ENCODE assay signal across 14 mouse cellular contexts in the genomic region with DNA sequence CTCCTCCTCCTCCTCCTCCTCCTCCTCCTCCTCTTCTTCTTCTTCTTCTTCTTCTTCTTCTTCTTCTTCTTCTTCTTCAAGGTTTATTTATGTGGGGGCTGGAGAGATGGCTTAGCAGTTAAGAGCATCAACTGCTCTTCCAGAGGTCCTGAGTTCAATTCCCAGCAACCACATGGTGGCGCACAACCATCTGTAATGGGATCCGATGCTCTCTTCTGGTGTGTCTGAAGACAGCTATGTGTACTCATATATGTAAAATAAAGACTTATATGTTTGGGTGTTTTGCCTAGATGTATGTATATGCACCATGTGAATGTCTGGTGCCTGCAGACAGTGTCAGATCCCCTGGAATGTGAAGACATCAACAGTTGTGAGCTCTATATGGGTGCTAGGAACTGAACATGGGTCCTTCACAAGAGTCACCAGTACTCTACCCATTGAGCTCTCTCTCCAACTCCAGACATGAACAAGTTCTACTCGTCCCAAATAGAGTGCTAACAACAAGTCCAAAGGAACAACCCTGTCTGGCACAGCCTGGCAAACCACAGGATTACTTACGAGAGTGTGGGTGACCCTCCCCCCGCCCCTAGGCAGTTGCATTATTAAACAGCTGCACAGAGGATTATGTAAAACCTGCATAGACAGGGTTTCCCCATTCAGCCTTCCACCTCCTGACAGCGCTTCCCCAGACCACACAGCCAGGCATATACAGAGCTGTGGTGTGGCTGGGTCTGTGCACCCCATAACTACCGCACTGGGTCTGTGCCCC. TPM values are rescaled to one million over a fixed set of nuclear protein-coding genes. Genes with fewer than 3 reads are reported as not detected.
A peak's percentile ranks its signal among the peaks of the same experiment; 100 is the strongest.
DNase-seq lines count a peak whose midpoint lies in the region; ATAC-seq and TF ChIP-seq lines count a peak whose summit lies in the region.
"Had no signal": no experiment of that assay in that cellular context is flagged by ENCODE, and none has a peak within 500 bp of the region (broad histone marks: within the 10 kb centered on the region; RNA-seq: fewer than 3 reads in every experiment).

No protein-coding gene starts in this region.

- no peak overlapping the region for H3K9ac ChIP-seq in hindbrain, postnatal 0 days (replicated peaks; ENCODE audit: low read length)
- no peak overlapping the region for H3K9ac ChIP-seq in midbrain, postnatal 0 days (replicated peaks; ENCODE audit: low read length, poor library complexity, severe bottlenecking)
- no peak overlapping the region for H3K9ac ChIP-seq in midbrain, embryonic 15.5 days
- no peak overlapping the region for H3K9ac ChIP-seq in ES-Bruce4 (ENCODE audit: low read depth, poor library complexity, severe bottlenecking)
- H3K9ac ChIP-seq: limb, embryonic 15.5 days had no signal

- TF ChIP-seq EP300 in ES-Bruce4 (IDR thresholded peaks at IDR 0.05; ENCODE audit: insufficient read depth, low read depth, low read length) = no peak

- H3K36me3 ChIP-seq in hindbrain, postnatal 0 days (ENCODE audit: insufficient read depth, low read length) = no peaks in the 10 kb centered on the region
- H3K36me3 ChIP-seq in hindbrain, embryonic 10.5 days = no peaks in the 10 kb centered on the region
- H3K36me3 ChIP-seq in midbrain, postnatal 0 days (ENCODE audit: insufficient read depth, low read length) = no peaks in the 10 kb centered on the region
- H3K36me3 ChIP-seq in midbrain, embryonic 15.5 days (replicated peaks) = no peaks in the 10 kb centered on the region
- no peaks in the 10 kb centered on the region for H3K36me3 ChIP-seq in ES-Bruce4 (ENCODE audit: control insufficient read depth, insufficient read depth, low read length, poor library complexity, severe bottlenecking)
- H3K36me3 ChIP-seq: forebrain, embryonic 10.5 days; limb, embryonic 15.5 days had no signal

- peak; percentile 26; the same call in 1 of the 2 replicates for TF ChIP-seq CTCF in hindbrain, postnatal 0 days (IDR thresholded peaks at IDR 0.05; ENCODE audit: low read depth)
- TF ChIP-seq CTCF in midbrain, postnatal 0 days (IDR thresholded peaks at IDR 0.05) = peak; percentile 42
- TF ChIP-seq CTCF in ES-Bruce4 (IDR thresholded peaks at IDR 0.05; ENCODE audit: low read depth, low read length) = peak; percentile 37

- no peak overlapping the region for H3K4me2 ChIP-seq in hindbrain, postnatal 0 days (ENCODE audit: low read depth, low read length)
- no peak overlapping the region for H3K4me2 ChIP-seq in midbrain, postnatal 0 days (ENCODE audit: low read depth, low read length, poor library complexity, severe bottlenecking)
- no peak overlapping the region for H3K4me2 ChIP-seq in midbrain, embryonic 15.5 days
- H3K4me2 ChIP-seq: limb, embryonic 15.5 days had no signal

- no peaks in the 10 kb centered on the region for H3K27me3 ChIP-seq in hindbrain, postnatal 0 days (ENCODE audit: insufficient read depth, low read length)
- H3K27me3 ChIP-seq in hindbrain, embryonic 10.5 days (ENCODE audit: insufficient read depth, poor library complexity, severe bottlenecking) = peaks cover 44% of the 10 kb centered on the region
- no peaks in the 10 kb centered on the region for H3K27me3 ChIP-seq in midbrain, postnatal 0 days (ENCODE audit: insufficient read depth, low read length)
- peaks cover 24% of the 10 kb centered on the region for H3K27me3 ChIP-seq in midbrain, embryonic 15.5 days (replicated peaks)
- H3K27me3 ChIP-seq in ES-Bruce4 (ENCODE audit: control insufficient read depth, insufficient read depth, low read length, poor library complexity, severe bottlenecking) = peaks cover 2% of the 10 kb centered on the region

- no peak overlapping the region for H3K27ac ChIP-seq in hindbrain, postnatal 0 days
- no peak overlapping the region for H3K27ac ChIP-seq in hindbrain, embryonic 10.5 days
- no peak overlapping the region for H3K27ac ChIP-seq in midbrain, postnatal 0 days (ENCODE audit: low read depth, low read length)
- no peak overlapping the region for H3K27ac ChIP-seq in midbrain, embryonic 15.5 days
- no peak overlapping the region for H3K27ac ChIP-seq in ES-Bruce4 (ENCODE audit: insufficient read depth, low read length)
- H3K27ac ChIP-seq: forebrain, embryonic 10.5 days; limb, embryonic 15.5 days had no signal

- 64% methylated on average over 7 of the region's 7 CpGs for WGBS in hindbrain, postnatal 0 days
- WGBS in hindbrain, embryonic 10.5 days = 66% methylated on average over 7 of the region's 7 CpGs
- 52% methylated on average over 7 of the region's 7 CpGs for WGBS in midbrain, postnatal 0 days
- 48% methylated on average over 7 of the region's 7 CpGs for WGBS in midbrain, embryonic 15.5 days

- ATAC-seq in hindbrain, postnatal 0 days = no peak
- ATAC-seq in midbrain, postnatal 0 days (ENCODE audit: low FRiP score) = no peak
- no peak for ATAC-seq in midbrain, embryonic 15.5 days (replicated peaks)
- ATAC-seq in megakaryocyte progenitor cell, adult 5-6 weeks (replicated peaks; ENCODE audit: poor library complexity) = peak; percentile 60

- H3K4me1 ChIP-seq in hindbrain, postnatal 0 days (ENCODE audit: insufficient read depth, low read length) = no peaks in the 10 kb centered on the region
- peaks cover 25% of the 10 kb centered on the region for H3K4me1 ChIP-seq in hindbrain, embryonic 10.5 days (replicated peaks)
- peaks cover 5% of the 10 kb centered on the region; the same call in 1 of the 2 replicates for H3K4me1 ChIP-seq in midbrain, postnatal 0 days (ENCODE audit: insufficient read depth, low read length)
- peaks cover 11% of the 10 kb centered on the region for H3K4me1 ChIP-seq in midbrain, embryonic 15.5 days
- peaks cover 2% of the 10 kb centered on the region for H3K4me1 ChIP-seq in ES-Bruce4 (ENCODE audit: control insufficient read depth, insufficient read depth, low read length)

- H3K4me3 ChIP-seq in hindbrain, postnatal 0 days (ENCODE audit: low read length) = no peak overlapping the region
- H3K4me3 ChIP-seq in hindbrain, embryonic 10.5 days = no peak overlapping the region
- no peak overlapping the region for H3K4me3 ChIP-seq in midbrain, postnatal 0 days (ENCODE audit: low read depth, low read length)
- no peak overlapping the region for H3K4me3 ChIP-seq in midbrain, embryonic 15.5 days
- H3K4me3 ChIP-seq in ES-Bruce4 (ENCODE audit: low read depth, low read length) = no peak overlapping the region
- H3K4me3 ChIP-seq: forebrain, embryonic 10.5 days; limb, embryonic 15.5 days; megakaryocyte, embryonic 14.5 days had no signal

- DNase-seq in hindbrain, postnatal 0 days (ENCODE audit: low spot score) = no peak
- no peak for DNase-seq in hindbrain, embryonic 10.5 days (ENCODE audit: low spot score)
- DNase-seq in midbrain, postnatal 0 days (ENCODE audit: low spot score) = no peak
- no peak for DNase-seq in embryo, embryonic 11 days
- DNase-seq in spleen, postnatal 14 days (ENCODE audit: low spot score in 2 of 2) = no peak
- DNase-seq: gastrocnemius, postnatal 25 days; kidney, adult 8-10 months; right cerebral cortex, adult 18-20 months had no signal

- H3K9me3 ChIP-seq in hindbrain, postnatal 0 days (ENCODE audit: low read length) = no peaks in the 10 kb centered on the region
- H3K9me3 ChIP-seq in hindbrain, embryonic 10.5 days = no peaks in the 10 kb centered on the region
- no peaks in the 10 kb centered on the region for H3K9me3 ChIP-seq in midbrain, postnatal 0 days (ENCODE audit: low read length)
- no peaks in the 10 kb centered on the region for H3K9me3 ChIP-seq in midbrain, embryonic 15.5 days
- H3K9me3 ChIP-seq in ES-Bruce4 (replicated peaks; ENCODE audit: control insufficient read depth, insufficient read depth, low read length, poor library complexity, severe bottlenecking) = no peaks in the 10 kb centered on the region
- H3K9me3 ChIP-seq: forebrain, embryonic 10.5 days; limb, embryonic 15.5 days; megakaryocyte, embryonic 14.5 days had no signal

- no peak for TF ChIP-seq POLR2A in ES-Bruce4 (IDR thresholded peaks at IDR 0.05; ENCODE audit: insufficient read depth, low read length)

RNA-seq across cellular contexts. Expression of a gene that starts 2.9 kb away (rescaled TPM):
- total RNA-seq in hindbrain, postnatal 0 days (2014; rRNA removed) = 21.2 and 23.2 TPM in 2 replicates
- polyA plus RNA-seq in hindbrain, postnatal 0 days (2015; fragmentation: Nextera tagmentation; extraction: Ambion mirVana) = 7.6 and 8.6 TPM in 2 replicates
- polyA plus RNA-seq in hindbrain, embryonic 10.5 days (2016; fragmentation: Nextera tagmentation; extraction: Ambion mirVana) = 2.9 and 4.1 TPM in 2 replicates
- total RNA-seq in midbrain, postnatal 0 days (2014; rRNA removed) = 21.4 and 23.3 TPM in 2 replicates
- 11.1 and 11.9 TPM in 2 replicates for polyA plus RNA-seq in midbrain, postnatal 0 days (2015; fragmentation: Nextera tagmentation; extraction: Ambion mirVana)
- polyA plus RNA-seq in midbrain, embryonic 15.5 days (2015; fragmentation: Nextera tagmentation; extraction: Ambion mirVana) = 4.1 and 4.3 TPM in 2 replicates
- 1.4 and 2.1 TPM in 2 replicates for polyA plus RNA-seq in ES-Bruce4 (2011; ENCODE audit: insufficient read depth, insufficient read length, low read depth, missing spikeins)
- total RNA-seq in megakaryocyte progenitor cell, adult 5-6 weeks (2015) = 25.5 and 27.8 TPM in 2 replicates
- total RNA-seq in megakaryocyte progenitor cell, adult 5-6 weeks (2017) = 40.6 and 41.6 TPM in 2 replicates
